Mouse (Mus musculus) kidney, embryonic 14.5 days (tissue): ENCODE data around the gene Copz2. TPM values are rescaled to one million over a fixed set of nuclear protein-coding genes. Genes with fewer than 3 reads are reported as not detected.
"Not testable (repeated sequence)": the region's sequence is repeated elsewhere in the genome, so short reads cannot be mapped to it uniquely, and the experiment has no call there.

ENCODE experiments used
- ATAC-seq: fragments of 200-750 bp; cut with Nextera tagmentation; 2 replicates; pipeline ENCODE4 v1.8.0; 2017; ENCODE audit warnings: moderate number of reproducible peaks, mild to moderate bottlenecking, moderate TSS enrichment, moderate library complexity; ENCODE audit not compliant: low FRiP score, low TSS enrichment
- H3K27ac ChIP-seq: fragments of 300-500 bp; sonication (generic); 2 replicates; pipeline ENCODE4 v1.5.1; 2014; ENCODE audit warnings: low read depth, mild to moderate bottlenecking, low read length, moderate library complexity, mixed read lengths
- H3K27me3 ChIP-seq: fragments of 300-500 bp; sonication (generic); 2 replicates; pipeline ENCODE4 v1.6.1; 2014; ENCODE audit warnings: mild to moderate bottlenecking, low read length; ENCODE audit not compliant: control insufficient read depth, insufficient read depth
- H3K36me3 ChIP-seq: fragments of 300-500 bp; sonication (generic); 2 replicates; pipeline ENCODE4 v1.6.1; 2014; ENCODE audit warnings: low read length, mixed read lengths; ENCODE audit not compliant: control insufficient read depth, insufficient read depth
- H3K4me1 ChIP-seq: fragments of 300-500 bp; sonication (generic); 2 replicates; pipeline ENCODE4 v1.6.1; 2014; ENCODE audit warnings: low read length, mixed read lengths; ENCODE audit not compliant: control insufficient read depth, insufficient read depth
- H3K4me2 ChIP-seq: fragments of 300-500 bp; sonication (generic); replicated peaks from 2 replicates; pipeline ENCODE4 v1.6.1; 2014; ENCODE audit warnings: low read depth, mild to moderate bottlenecking, low read length
- H3K4me3 ChIP-seq: fragments of 300-500 bp; sonication (generic); 2 replicates; pipeline ENCODE4 v1.5.1; 2014; ENCODE audit warnings: mild to moderate bottlenecking, low read length
- H3K9ac ChIP-seq: fragments of 300-500 bp; sonication (generic); 2 replicates; pipeline ENCODE4 v1.6.1; 2014; ENCODE audit warnings: low read depth, mild to moderate bottlenecking, low read length, moderate library complexity
- H3K9me3 ChIP-seq: fragments of 300-500 bp; sonication (generic); 2 replicates; pipeline ENCODE4 v1.6.1; 2016; ENCODE audit warnings: low read length; ENCODE audit not compliant: control insufficient read depth
- WGBS: fragments of 180-500 bp; shearing (Covaris S2); extraction: QIAGEN DNeasy Blood & Tissue Kit; methylation state at CpG from one replicate; pipeline ENCODE4 v1.1.7; 2014; 5-methylcytosine and 5-hydroxymethylcytosine counted together
- polyA plus RNA-seq: library from polyadenylated mRNA; unstranded; fragments of >200 nt; fragmentation: Nextera tagmentation; extraction: Ambion mirVana; gene quantifications from 2 replicates; pipeline ENCODE4 v1.2.1, GENCODE M21; 2014

Copz2 gene
- polyA plus RNA-seq, 1 experiment from 2014 or later = 106 TPM

DNA sequence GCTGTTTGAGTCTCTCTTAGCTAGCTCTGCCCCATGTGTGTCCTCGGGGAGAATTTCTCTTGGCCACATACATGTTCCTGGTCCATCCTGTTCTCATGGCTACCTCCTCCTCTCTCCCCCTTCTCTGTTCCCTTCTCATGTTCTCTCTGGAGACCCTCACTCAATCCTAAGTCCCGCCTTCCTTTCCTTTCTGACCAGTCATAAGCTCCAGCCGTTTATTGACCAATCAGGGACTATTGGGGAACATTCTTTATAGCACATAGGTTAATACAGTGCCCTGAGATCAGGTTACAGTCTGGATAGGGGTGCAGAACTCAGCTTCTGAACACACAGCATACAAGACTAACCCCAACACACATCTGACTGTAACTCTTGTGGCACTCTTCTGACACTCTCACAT lies 2.4 kb upstream of the Copz2 start:
- H3K9me3 ChIP-seq = no peaks in the 10 kb centered on the region
- no peaks in the 10 kb centered on the region; the same call in 1 of the 2 replicates for H3K4me1 ChIP-seq
- H3K9ac ChIP-seq = no peak overlapping the region
- peak; percentile 42 for ATAC-seq
- H3K4me3 ChIP-seq = no peak overlapping the region
- H3K36me3 ChIP-seq = no peaks in the 10 kb centered on the region
- H3K27me3 ChIP-seq = no peaks in the 10 kb centered on the region
- H3K4me2 ChIP-seq = no peak overlapping the region
- 29% methylated on average over 3 of the region's 3 CpGs for WGBS
- H3K27ac ChIP-seq = no peak overlapping the region

- Histone ChIP-seq H3K9ac (no peak overlapping the region), H3K27ac (no peak overlapping the region), H3K4me1 (no peaks in the 10 kb centered on the region; the same call in 1 of the 2 replicates), H3K27me3 (no peaks in the 10 kb centered on the region), H3K4me3 (no peak overlapping the region), H3K36me3 (peaks cover 5% of the 10 kb centered on the region; the same call in 1 of the 2 replicates), H3K4me2 (no peak overlapping the region), H3K9me3 (no peaks in the 10 kb centered on the region)
- ATAC-seq = no peak
- 61% methylated on average over 9 of the region's 9 CpGs for WGBS
Measured at GRCm38 (mm10) chr11:96848694-96849093, 976 bp upstream of the Copz2 start.

DNA sequence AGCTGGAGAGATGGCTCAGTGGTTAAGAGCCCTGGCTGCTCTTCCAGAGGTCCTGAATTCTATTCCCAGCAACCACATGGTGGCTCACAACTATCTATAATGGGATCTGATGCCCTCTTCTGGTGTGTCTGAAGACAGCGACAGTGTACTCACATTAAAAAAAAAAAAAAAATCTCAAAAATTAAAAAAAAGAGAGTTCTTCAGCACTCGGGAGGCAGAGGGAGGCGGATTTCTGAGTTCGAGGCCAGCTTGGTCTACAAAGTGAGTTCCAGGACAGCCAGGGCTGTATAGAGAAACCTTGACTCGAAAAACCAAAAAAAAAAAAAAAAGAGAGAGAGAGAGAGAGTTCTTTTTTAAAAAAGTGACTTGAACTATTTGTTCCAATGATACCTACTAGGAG lies 525 bp upstream of the Copz2 start:
- not testable (repeated sequence) for ATAC-seq, H3K9me3 ChIP-seq, H3K4me1 ChIP-seq, H3K27me3 ChIP-seq, H3K36me3 ChIP-seq
- H3K4me3 ChIP-seq = peak overlapping the region; percentile 72
- H3K9ac ChIP-seq = peak overlapping the region; percentile 71; the same call in 1 of the 2 replicates
- WGBS = 72% methylated on average over 5 of the region's 5 CpGs
- peak overlapping the region; percentile 59; the same call in 1 of the 2 replicates for H3K27ac ChIP-seq
- peak overlapping the region; percentile 78 for H3K4me2 ChIP-seq

DNA sequence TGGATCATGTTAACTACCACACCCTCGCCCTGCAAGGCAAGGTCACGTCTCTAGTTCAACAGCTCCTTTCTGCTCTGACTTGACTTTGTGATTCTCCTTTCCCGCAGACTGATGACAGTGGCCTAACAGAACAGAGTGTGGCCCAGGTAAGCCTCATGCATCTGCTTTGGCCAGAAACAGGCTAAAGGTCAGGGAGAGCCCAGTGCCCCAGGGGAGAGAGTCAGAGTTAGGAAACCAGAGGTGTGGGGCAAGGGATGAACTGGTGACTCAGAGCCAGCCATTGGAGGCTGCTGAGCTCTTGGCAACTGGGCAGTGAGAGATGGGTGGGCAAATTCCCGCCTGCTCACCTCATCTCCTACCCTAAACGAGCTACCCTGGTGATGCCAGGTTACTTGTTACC lies 7.8 kb downstream of the Copz2 start:
- no peaks in the 10 kb centered on the region for H3K9me3 ChIP-seq
- H3K4me3 ChIP-seq = no peak overlapping the region
- no peaks in the 10 kb centered on the region for H3K27me3 ChIP-seq
- no peak overlapping the region for H3K9ac ChIP-seq
- 64% methylated on average over 5 of the region's 5 CpGs for WGBS
- ATAC-seq = no peak
- H3K36me3 ChIP-seq = peaks cover 5% of the 10 kb centered on the region; the same call in 1 of the 2 replicates
- H3K27ac ChIP-seq = no peak overlapping the region
- H3K4me1 ChIP-seq = peaks cover 11% of the 10 kb centered on the region; the same call in 1 of the 2 replicates
- H3K4me2 ChIP-seq = no peak overlapping the region

- Histone ChIP-seq H3K27me3 (no peaks in the 10 kb centered on the region), H3K4me3 (no peak overlapping the region), H3K36me3 (no peaks in the 10 kb centered on the region), H3K9ac (no peak overlapping the region), H3K4me1 (peaks cover 21% of the 10 kb centered on the region; the same call in 1 of the 2 replicates), H3K9me3 (no peaks in the 10 kb centered on the region), H3K27ac (no peak overlapping the region), H3K4me2 (no peak overlapping the region)
- no peak for ATAC-seq
- whole genome bisulfite sequencing = 87% methylated on average over 4 of the region's 4 CpGs
Measured at GRCm38 (mm10) chr11:96859635-96860034, 10.0 kb downstream of the Copz2 start.

- WGBS = 12% methylated on average over 8 of the region's 8 CpGs
- Histone ChIP-seq H3K9me3 (no peaks in the 10 kb centered on the region), H3K4me2 (peak overlapping the region; percentile 83; the same call in 1 of the 2 replicates), H3K36me3 (no peaks in the 10 kb centered on the region), H3K4me3 (no peak overlapping the region), H3K27ac (no peak overlapping the region), H3K4me1 (peaks cover 21% of the 10 kb centered on the region; the same call in 1 of the 2 replicates), H3K27me3 (no peaks in the 10 kb centered on the region), H3K9ac (no peak overlapping the region)
- ATAC-seq = peak; percentile 53
Measured at GRCm38 (mm10) chr11:96860564-96860963, 10.9 kb downstream of the Copz2 start.

- Histone ChIP-seq H3K9ac (peak overlapping the region; percentile 47), H3K27me3 (no peaks in the 10 kb centered on the region), H3K9me3 (no peaks in the 10 kb centered on the region), H3K4me1 (peaks cover 21% of the 10 kb centered on the region; the same call in 1 of the 2 replicates), H3K27ac (peak overlapping the region; percentile 37; the same call in 1 of the 2 replicates), H3K36me3 (no peaks in the 10 kb centered on the region), H3K4me3 (peak overlapping the region; percentile 49), H3K4me2 (peak overlapping the region; percentile 83)
- peak; percentile 43 for ATAC-seq
- 3% methylated on average over 20 of the region's 20 CpGs for WGBS
Measured at GRCm38 (mm10) chr11:96861446-96861845, 11.8 kb downstream of the Copz2 start.

DNA sequence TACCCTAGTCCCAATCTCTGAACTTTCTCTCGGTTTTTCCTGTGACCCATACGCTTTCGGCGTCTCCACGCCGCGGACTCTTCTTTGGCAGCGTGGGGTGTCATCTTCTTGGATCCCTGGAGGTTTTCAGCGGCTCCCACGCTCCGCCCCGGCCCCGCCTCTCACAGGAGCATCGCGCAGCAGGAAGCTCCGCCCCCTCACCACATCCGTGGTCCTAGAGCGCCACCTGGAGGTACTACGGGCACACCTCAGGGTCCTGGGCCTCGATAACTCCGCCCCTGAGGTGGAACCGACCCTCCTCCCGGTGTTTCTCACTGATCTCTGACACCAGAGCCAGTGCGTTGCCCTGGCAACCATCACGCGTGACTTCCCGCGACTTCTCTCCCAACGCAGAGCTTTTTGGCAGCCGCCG lies 12.2 kb downstream of the Copz2 start:
- WGBS = under 1% methylated on average over 31 of the region's 31 CpGs
- peak overlapping the region; percentile 37; the same call in 1 of the 2 replicates for H3K27ac ChIP-seq
- H3K4me1 ChIP-seq = peaks cover 21% of the 10 kb centered on the region; the same call in 1 of the 2 replicates
- H3K9me3 ChIP-seq = no peaks in the 10 kb centered on the region
- H3K9ac ChIP-seq = peak overlapping the region; percentile 47
- peak overlapping the region; percentile 83 for H3K4me2 ChIP-seq
- H3K27me3 ChIP-seq = no peaks in the 10 kb centered on the region
- peak; percentile 87 for ATAC-seq
- no peaks in the 10 kb centered on the region for H3K36me3 ChIP-seq
- peak overlapping the region; percentile 49 for H3K4me3 ChIP-seq

DNA sequence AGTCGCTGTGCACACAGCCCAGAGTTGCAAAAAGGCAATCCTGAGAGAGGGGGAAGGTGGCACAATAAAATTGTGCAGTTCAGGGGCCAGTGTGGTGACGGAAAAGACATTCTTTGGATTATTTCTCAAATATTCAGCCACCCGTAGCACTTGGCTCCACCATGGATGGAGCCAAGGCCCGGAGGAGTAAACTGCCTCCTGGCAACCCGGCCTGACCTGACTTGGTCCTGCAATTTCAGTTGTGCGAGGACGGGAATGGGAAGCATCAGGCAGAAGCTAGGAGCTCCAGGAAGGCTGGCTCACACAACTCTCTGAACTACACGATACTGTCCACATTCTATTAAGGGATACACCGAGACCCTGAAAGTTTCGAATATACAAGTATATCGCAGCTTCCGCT lies 12.9 kb downstream of the Copz2 start:
- WGBS = 44% methylated on average over 12 of the region's 12 CpGs
- peak overlapping the region; percentile 83 for H3K4me2 ChIP-seq
- no peaks in the 10 kb centered on the region for H3K9me3 ChIP-seq
- peak overlapping the region; percentile 49; the same call in 1 of the 2 replicates for H3K4me3 ChIP-seq
- no peaks in the 10 kb centered on the region for H3K27me3 ChIP-seq
- H3K4me1 ChIP-seq = peaks cover 21% of the 10 kb centered on the region; the same call in 1 of the 2 replicates
- peak overlapping the region; percentile 62; the same call in 1 of the 2 replicates for H3K27ac ChIP-seq
- H3K9ac ChIP-seq = no peak overlapping the region
- ATAC-seq = no peak
- no peaks in the 10 kb centered on the region for H3K36me3 ChIP-seq
